Mouse (Mus musculus) hindbrain, embryonic 10.5 days (tissue): ENCODE measurements at regions not wholly inside any gene's neighbourhood (a gene's known extent, or its start where the extent isn't known, plus 50 kb on each side); places are given as distances from the start of the nearest gene placed in this dataset.

Experiments used
- DNase-seq: peaks from one replicate; pipeline ENCODE4 v3.0.0-alpha.2; 2017; ENCODE audit warnings: low spot score
- H3K27ac ChIP-seq: fragments of 300-500 bp; sonication (generic); 2 replicates; pipeline ENCODE4 v1.5.1; 2016; ENCODE audit warnings: mild to moderate bottlenecking, moderate library complexity
- H3K27me3 ChIP-seq: fragments of 300-500 bp; sonication (generic); 2 replicates; pipeline ENCODE4 v1.6.1; 2016; ENCODE audit warnings: mild to moderate bottlenecking; ENCODE audit not compliant: poor library complexity, insufficient read depth, severe bottlenecking
- H3K36me3 ChIP-seq: fragments of 300-500 bp; sonication (generic); 2 replicates; pipeline ENCODE4 v1.6.1; 2016; ENCODE audit warnings: mild to moderate bottlenecking, moderate library complexity
- H3K4me1 ChIP-seq: fragments of 300-500 bp; sonication (generic); replicated peaks from 2 replicates; pipeline ENCODE4 v1.6.1; 2016; ENCODE audit warnings: mild to moderate bottlenecking
- H3K4me3 ChIP-seq: fragments of 300-500 bp; sonication (generic); 2 replicates; pipeline ENCODE4 v1.5.1; 2016; ENCODE audit warnings: mild to moderate bottlenecking, moderate library complexity
- H3K9me3 ChIP-seq: fragments of 300-500 bp; sonication (generic); 2 replicates; pipeline ENCODE4 v1.6.1; 2016; ENCODE audit warnings: mild to moderate bottlenecking, moderate library complexity
- WGBS: fragments of 180-500 bp; shearing (Covaris S2); methylation state at CpG from one replicate; pipeline ENCODE4 v1.1.7; 2016; 5-methylcytosine and 5-hydroxymethylcytosine counted together

DNA sequence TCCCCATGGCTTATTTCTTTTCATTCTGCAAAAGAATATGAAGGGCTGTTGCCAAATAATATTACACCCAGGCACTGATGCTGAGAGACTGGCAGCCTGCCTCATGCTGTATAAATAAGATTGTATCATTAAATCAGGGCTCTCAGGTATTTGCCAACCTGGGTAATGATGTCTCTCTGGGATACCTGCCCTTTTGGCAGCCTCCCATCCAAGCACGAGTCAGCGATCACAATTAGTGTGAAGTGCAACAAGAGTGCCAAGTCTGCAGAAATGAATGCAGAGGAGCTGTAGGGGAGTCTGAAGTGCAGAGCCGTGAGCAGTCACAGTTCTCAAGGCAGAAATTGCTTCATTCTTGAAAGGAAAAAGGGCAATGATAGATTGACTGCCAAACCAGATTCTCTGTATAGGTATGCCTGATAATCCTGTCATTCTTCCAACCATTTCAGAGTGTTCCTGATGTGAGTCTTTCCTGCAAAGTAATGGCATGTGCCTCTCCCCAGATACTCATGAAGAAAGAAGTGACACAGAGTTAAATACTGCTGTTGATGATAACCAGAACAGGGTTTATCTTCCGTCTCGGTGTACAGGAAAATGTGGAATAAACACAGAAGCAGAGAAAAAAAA, 1241.6 kb downstream of the Mat2b start:
- WGBS, result 85% methylated on average over 5 of the region's 5 CpGs
- Histone ChIP-seq H3K9me3 (no peaks in the 10 kb centered on the region), H3K36me3 (no peaks in the 10 kb centered on the region), H3K4me1 (no peaks in the 10 kb centered on the region), H3K27ac (no peak overlapping the region), H3K4me3 (no peak overlapping the region), H3K27me3 (no peaks in the 10 kb centered on the region)
- DNase-seq, result no peak

GRCm38 (mm10) chr11:39446374-39446773, 1248.6 kb downstream of the Mat2b start:
- Histone ChIP-seq H3K27me3 (no peaks in the 10 kb centered on the region), H3K9me3 (no peaks in the 10 kb centered on the region), H3K4me3 (no peak overlapping the region), H3K27ac (no peak overlapping the region), H3K4me1 (no peaks in the 10 kb centered on the region), H3K36me3 (no peaks in the 10 kb centered on the region)
- DNase-seq, result no peak
- WGBS, result 87% methylated on average over 2 of the region's 2 CpGs

DNA sequence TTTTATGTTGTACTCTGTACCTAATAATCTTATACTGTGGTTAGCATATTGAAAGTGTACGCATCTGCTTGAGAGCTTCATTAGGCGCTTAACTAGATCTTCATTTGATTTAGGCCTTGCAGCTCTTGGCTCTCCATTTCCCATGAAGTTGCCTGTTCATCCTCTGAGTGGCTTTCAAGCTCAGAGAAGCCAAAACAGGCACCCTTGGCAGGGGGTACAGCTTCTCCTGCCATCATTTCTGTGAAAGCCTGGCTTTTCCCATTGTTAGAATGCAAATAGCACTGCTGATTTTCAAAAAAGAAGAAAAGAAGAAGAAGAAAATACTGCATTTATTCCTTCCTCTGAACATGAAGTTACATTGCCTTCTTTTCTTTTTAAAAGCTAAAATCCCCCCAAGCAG, 1283.3 kb downstream of the Mat2b start:
- DNase-seq, result no peak

GRCm38 (mm10) chr11:39411182-39411581, 1283.8 kb downstream of the Mat2b start:
- no peaks in the 10 kb centered on the region for H3K27me3 ChIP-seq
- WGBS, result 87% methylated on average over 2 of the region's 2 CpGs
- DNase-seq, result no peak

More for the DNA sequence above, 1283.3 kb downstream of the Mat2b start:
- Histone ChIP-seq H3K27ac (no peak overlapping the region; the same call in 1 of the 2 replicates), H3K27me3 (no peaks in the 10 kb centered on the region), H3K9me3 (no peaks in the 10 kb centered on the region), H3K4me3 (no peak overlapping the region), H3K36me3 (no peaks in the 10 kb centered on the region), H3K4me1 (peaks cover 8% of the 10 kb centered on the region; the same call in 1 of the 2 replicates)
- WGBS, result 75% methylated on average over 2 of the region's 2 CpGs

DNA sequence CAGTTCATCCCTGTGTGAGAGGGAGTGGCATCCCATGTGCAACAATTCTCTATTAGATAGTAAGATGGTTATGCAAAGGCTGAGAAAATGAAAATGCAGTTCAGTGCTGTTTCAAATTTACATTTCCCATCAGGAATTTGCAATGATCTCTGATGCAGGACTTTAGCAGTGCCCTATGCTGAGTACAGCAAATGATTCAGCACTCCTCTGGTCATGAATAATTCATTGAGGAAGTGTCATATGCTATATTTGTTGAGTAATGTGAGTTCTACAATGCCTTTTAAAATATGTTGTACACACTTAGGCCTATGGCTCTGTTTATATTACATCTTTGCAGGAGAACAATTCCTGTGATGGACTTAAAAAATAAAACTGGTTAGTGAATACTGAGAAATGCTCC, 1330.2 kb downstream of the Mat2b start:
- no peak for DNase-seq
- no peak overlapping the region for H3K4me3 ChIP-seq
- no peaks in the 10 kb centered on the region for H3K27me3 ChIP-seq
- no peaks in the 10 kb centered on the region for H3K36me3 ChIP-seq
- no peak overlapping the region for H3K27ac ChIP-seq
- no peaks in the 10 kb centered on the region for H3K4me1 ChIP-seq
- no peaks in the 10 kb centered on the region for H3K9me3 ChIP-seq

More at GRCm38 (mm10) chr11:39411182-39411581, 1283.8 kb downstream of the Mat2b start:
- Histone ChIP-seq H3K4me3 (no peak overlapping the region), H3K27ac (no peak overlapping the region), H3K9me3 (no peaks in the 10 kb centered on the region), H3K36me3 (no peaks in the 10 kb centered on the region), H3K4me1 (peaks cover 8% of the 10 kb centered on the region; the same call in 1 of the 2 replicates)

DNA sequence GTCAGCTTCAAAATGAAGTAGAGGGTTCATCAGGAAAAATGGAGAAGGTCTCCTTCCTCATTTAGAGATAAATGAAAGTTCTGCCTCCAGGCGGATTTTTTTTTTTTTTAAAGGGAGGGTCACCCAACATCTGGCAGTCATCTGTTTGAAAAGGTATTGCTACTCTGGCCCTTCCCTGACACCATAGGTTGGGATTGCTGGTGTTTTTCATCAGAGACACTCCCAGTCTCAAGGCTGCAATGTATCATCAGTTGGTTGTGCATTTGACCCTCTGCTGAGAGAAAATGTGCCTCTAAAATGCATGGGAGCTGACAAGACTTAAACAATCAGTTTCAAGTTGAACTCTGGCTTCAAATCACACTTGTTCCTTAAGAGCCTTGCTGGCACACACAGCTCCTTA, 1344.4 kb downstream of the Mat2b start:
- H3K9me3 ChIP-seq, result no peaks in the 10 kb centered on the region
- no peak overlapping the region for H3K4me3 ChIP-seq
- H3K36me3 ChIP-seq, result no peaks in the 10 kb centered on the region
- H3K27ac ChIP-seq, result no peak overlapping the region
- 39% methylated on average over 1 of the region's 1 CpGs for WGBS
- H3K4me1 ChIP-seq, result no peaks in the 10 kb centered on the region
- no peak for DNase-seq
- no peaks in the 10 kb centered on the region for H3K27me3 ChIP-seq
